In the genomic region with DNA sequence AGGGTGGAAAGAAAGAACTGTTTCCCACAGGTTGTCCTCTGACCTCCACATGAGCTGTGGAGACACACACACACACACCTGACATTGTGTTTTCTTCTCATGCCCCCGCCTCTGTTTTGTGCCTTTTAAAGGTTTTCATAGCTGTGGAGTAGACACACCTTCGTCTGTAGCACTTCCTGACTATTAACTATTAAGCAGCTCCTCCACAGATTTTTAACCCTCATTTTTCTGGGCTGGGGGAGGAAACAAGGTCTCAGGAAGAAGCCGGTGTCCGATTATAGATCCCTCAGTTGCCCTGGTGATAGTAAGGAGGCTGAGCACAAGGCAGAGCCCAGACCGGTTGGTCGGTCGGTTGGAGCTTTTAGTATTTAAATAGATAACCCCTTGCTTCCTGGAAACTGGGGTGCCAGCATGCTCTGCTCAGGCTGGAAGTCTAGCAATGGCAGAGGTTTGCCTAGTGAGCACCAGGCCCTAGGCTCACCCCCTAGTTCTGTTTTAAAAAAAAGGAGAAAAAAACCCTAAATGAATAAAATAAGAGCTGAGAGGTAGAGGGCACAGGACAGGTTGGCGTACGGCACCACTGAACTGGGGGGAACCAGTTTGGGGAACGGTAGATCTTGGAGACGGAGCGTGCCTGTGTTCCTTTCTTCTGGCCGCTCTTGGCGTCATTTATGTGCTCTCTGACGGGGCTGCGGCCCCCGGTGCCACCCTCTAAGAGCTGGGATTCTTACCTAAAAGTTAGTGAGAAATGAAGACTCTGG, we compare ENCODE assay signal across 8 mouse cellular contexts. TPM values are rescaled to one million over a fixed set of nuclear protein-coding genes. Genes with fewer than 3 reads are reported as not detected.
DNase-seq lines count a peak whose midpoint lies in the region; ATAC-seq lines count a peak whose summit lies in the region.

No protein-coding gene starts in this region.

- H3K36me3 ChIP-seq in kidney, embryonic 14.5 days (ENCODE audit: control insufficient read depth, insufficient read depth, low read length): no peaks in the 10 kb centered on the region
- peaks cover 14% of the 10 kb centered on the region for H3K36me3 ChIP-seq in forebrain, embryonic 13.5 days (ENCODE audit: poor library complexity, severe bottlenecking)
- peaks cover 27% of the 10 kb centered on the region for H3K36me3 ChIP-seq in liver, embryonic 12.5 days
- H3K36me3 ChIP-seq in stomach, embryonic 16.5 days (ENCODE audit: control insufficient read depth, insufficient read depth, low read length): no peaks in the 10 kb centered on the region

- H3K4me3 ChIP-seq in kidney, embryonic 14.5 days (ENCODE audit: low read length): peak overlapping the region; percentile 61
- H3K4me3 ChIP-seq in forebrain, embryonic 13.5 days: peak overlapping the region; percentile 70
- H3K4me3 ChIP-seq in liver, embryonic 12.5 days: peak overlapping the region; percentile 79
- peak overlapping the region; percentile 80 for H3K4me3 ChIP-seq in stomach, embryonic 16.5 days (replicated peaks; ENCODE audit: low read length)

- peak overlapping the region; percentile 76 for H3K4me2 ChIP-seq in kidney, embryonic 14.5 days (replicated peaks; ENCODE audit: low read depth, low read length)
- H3K4me2 ChIP-seq in forebrain, embryonic 13.5 days: peak overlapping the region; percentile 90
- peak overlapping the region; percentile 77 for H3K4me2 ChIP-seq in liver, embryonic 12.5 days
- H3K4me2 ChIP-seq in stomach, embryonic 16.5 days (ENCODE audit: low read depth, low read length): peak overlapping the region; percentile 95

- peak; percentile 36 for ATAC-seq in kidney, embryonic 14.5 days (ENCODE audit: low FRiP score, low TSS enrichment)
- ATAC-seq in forebrain, embryonic 13.5 days: peak; percentile 61
- peak; percentile 82 for ATAC-seq in liver, embryonic 12.5 days
- ATAC-seq in stomach, embryonic 16.5 days (ENCODE audit: insufficient read depth, low FRiP score): peak; percentile 35
- ATAC-seq in monocyte, adult 5-6 weeks (replicated peaks; ENCODE audit: insufficient number of reproducible peaks, low FRiP score, low TSS enrichment, poor library complexity, severe bottlenecking): no peak

- no peaks in the 10 kb centered on the region for H3K27me3 ChIP-seq in kidney, embryonic 14.5 days (ENCODE audit: control insufficient read depth, insufficient read depth, low read length)
- no peaks in the 10 kb centered on the region for H3K27me3 ChIP-seq in forebrain, embryonic 13.5 days
- H3K27me3 ChIP-seq in liver, embryonic 12.5 days (replicated peaks): no peaks in the 10 kb centered on the region
- no peaks in the 10 kb centered on the region for H3K27me3 ChIP-seq in stomach, embryonic 16.5 days (ENCODE audit: control insufficient read depth, insufficient read depth, low read length)

- no peaks in the 10 kb centered on the region for H3K9me3 ChIP-seq in kidney, embryonic 14.5 days (ENCODE audit: control insufficient read depth, low read length)
- H3K9me3 ChIP-seq in forebrain, embryonic 13.5 days (replicated peaks): no peaks in the 10 kb centered on the region
- no peaks in the 10 kb centered on the region for H3K9me3 ChIP-seq in liver, embryonic 12.5 days (replicated peaks)
- no peaks in the 10 kb centered on the region for H3K9me3 ChIP-seq in stomach, embryonic 16.5 days (replicated peaks; ENCODE audit: control insufficient read depth, low read length)

- peaks cover 40% of the 10 kb centered on the region for H3K4me1 ChIP-seq in kidney, embryonic 14.5 days (ENCODE audit: control insufficient read depth, insufficient read depth, low read length)
- H3K4me1 ChIP-seq in forebrain, embryonic 13.5 days: peaks cover 41% of the 10 kb centered on the region
- H3K4me1 ChIP-seq in liver, embryonic 12.5 days: peaks cover 55% of the 10 kb centered on the region
- peaks cover 35% of the 10 kb centered on the region for H3K4me1 ChIP-seq in stomach, embryonic 16.5 days (ENCODE audit: control insufficient read depth, insufficient read depth, low read length)

- H3K9ac ChIP-seq in kidney, embryonic 14.5 days (ENCODE audit: low read depth, low read length): peak overlapping the region; percentile 83
- peak overlapping the region; percentile 80 for H3K9ac ChIP-seq in forebrain, embryonic 13.5 days
- H3K9ac ChIP-seq in liver, embryonic 12.5 days: peak overlapping the region; percentile 92
- H3K9ac ChIP-seq in stomach, embryonic 16.5 days (ENCODE audit: low read length): peak overlapping the region; percentile 91

- 2% methylated on average over 17 of the region's 17 CpGs for WGBS in kidney, embryonic 14.5 days
- WGBS in forebrain, embryonic 13.5 days: 3% methylated on average over 17 of the region's 17 CpGs
- WGBS in liver, embryonic 12.5 days (ENCODE audit: insufficient replicate concordance): 3% methylated on average over 17 of the region's 17 CpGs
- 3% methylated on average over 17 of the region's 17 CpGs for WGBS in stomach, embryonic 16.5 days

- H3K27ac ChIP-seq in kidney, embryonic 14.5 days (ENCODE audit: low read depth, low read length): peak overlapping the region; percentile 99
- H3K27ac ChIP-seq in forebrain, embryonic 13.5 days: peak overlapping the region; percentile 95
- peak overlapping the region; percentile 100 for H3K27ac ChIP-seq in liver, embryonic 12.5 days
- peak overlapping the region; percentile 100 for H3K27ac ChIP-seq in stomach, embryonic 16.5 days (ENCODE audit: low read length)

- DNase-seq in kidney, postnatal 4 days: no peak
- peak; percentile 27 for DNase-seq in NIH3T3 (ENCODE audit: low read depth)
- no peak for DNase-seq in ovary, postnatal 10 days (ENCODE audit: low spot score)

RNA-seq across cellular contexts. Expression of a gene that starts 38.1 kb away (rescaled TPM):
- polyA plus RNA-seq in kidney, embryonic 14.5 days (2014; fragmentation: Nextera tagmentation; extraction: Ambion mirVana): 114 and 160 TPM in 2 replicates
- 138 and 147 TPM in 2 replicates for polyA plus RNA-seq in forebrain, embryonic 13.5 days (2015; fragmentation: Nextera tagmentation; extraction: Ambion mirVana)
- 103 and 105 TPM in 2 replicates for polyA plus RNA-seq in liver, embryonic 12.5 days (2016; fragmentation: Nextera tagmentation; extraction: Ambion mirVana)
- 145 and 146 TPM in 2 replicates for polyA plus RNA-seq in stomach, embryonic 16.5 days (2015; fragmentation: Nextera tagmentation; extraction: Ambion mirVana)
- 353 to 389 TPM (median 359 TPM) in 3 replicates for total RNA-seq in monocyte, adult 5-6 weeks (2017)
